1 mouse cellular context compared by ENCODE assay signal in genomic region chr11:80067558-80067957, GRCm38 (mm10).
TF ChIP-seq lines count a peak whose summit lies in the region.

No protein-coding gene starts in this region.

TF ChIP-seq in CH12.LX, 34 proteins besides CTCF, POLR2A, EP300 and RAD21 (continued from another document):
- TF ChIP-seq ZKSCAN1 (IDR thresholded peaks at IDR 0.05; ENCODE audit: borderline replicate concordance, low read depth, low read length) (no peak), ZNF384 (IDR thresholded peaks at IDR 0.05; ENCODE audit: low read depth, low read length) (no peak), USF1 (IDR thresholded peaks at IDR 0.05; ENCODE audit: low read depth, low read length) (no peak), IRF4 (IDR thresholded peaks at IDR 0.05; ENCODE audit: low read depth, low read length) (no peak), JUN (IDR thresholded peaks at IDR 0.05; ENCODE audit: insufficient read depth, low read depth, low read length) (no peak), E2F4 (IDR thresholded peaks at IDR 0.05; ENCODE audit: insufficient replicate concordance, low read depth, low read length) (no peak), ETS1 (conservative IDR thresholded peaks at IDR 0.05; ENCODE audit: low read depth, low read length) (no peak), ZC3H11A (IDR thresholded peaks at IDR 0.05; ENCODE audit: low read depth, low read length) (no peak), CHD1 (IDR thresholded peaks at IDR 0.05; ENCODE audit: low read depth, low read length) (no peak), HCFC1 (IDR thresholded peaks at IDR 0.05; ENCODE audit: low read depth, low read length) (no peak)
